Mouse (Mus musculus) heart, embryonic 13.5 days (tissue): Measurements from ENCODE around the gene Wiz. TPM values are rescaled to one million over a fixed set of nuclear protein-coding genes. Genes with fewer than 3 reads are reported as not detected.

Source experiments
- ATAC-seq: fragments of 200-750 bp; cut with Nextera tagmentation; 2 replicates; pipeline ENCODE4 v1.8.0; 2017; ENCODE audit warnings: moderate TSS enrichment; ENCODE audit not compliant: insufficient number of reproducible peaks, low FRiP score, low TSS enrichment; ENCODE audit errors: extremely low read depth
- H3K27ac ChIP-seq: fragments of 300-500 bp; sonication (generic); replicated peaks from 2 replicates; pipeline ENCODE4 v1.5.1; 2015; ENCODE audit warnings: moderate library complexity, mild to moderate bottlenecking, inconsistent platforms
- H3K27me3 ChIP-seq: fragments of 300-500 bp; sonication (generic); replicated peaks from 2 replicates; pipeline ENCODE4 v1.6.1; 2015; ENCODE audit warnings: mild to moderate bottlenecking, inconsistent platforms
- H3K36me3 ChIP-seq: fragments of 300-500 bp; sonication (generic); 2 replicates; pipeline ENCODE4 v1.6.1; 2015; ENCODE audit warnings: mild to moderate bottlenecking, inconsistent platforms
- H3K4me1 ChIP-seq: fragments of 300-500 bp; sonication (generic); 2 replicates; pipeline ENCODE4 v1.6.1; 2015; ENCODE audit warnings: inconsistent platforms
- H3K4me2 ChIP-seq: fragments of 300-500 bp; sonication (generic); 2 replicates; pipeline ENCODE4 v1.6.1; 2015; ENCODE audit warnings: inconsistent platforms, mild to moderate bottlenecking, moderate library complexity
- H3K4me3 ChIP-seq: fragments of 300-500 bp; sonication (generic); 2 replicates; pipeline ENCODE4 v1.5.1; 2015; ENCODE audit warnings: moderate library complexity, mild to moderate bottlenecking, inconsistent platforms
- H3K9ac ChIP-seq: fragments of 300-500 bp; sonication (generic); 2 replicates; pipeline ENCODE4 v1.6.1; 2015; ENCODE audit warnings: inconsistent platforms, mild to moderate bottlenecking, moderate library complexity
- H3K9me3 ChIP-seq: fragments of 300-500 bp; sonication (generic); 2 replicates; pipeline ENCODE4 v1.6.1; 2016; ENCODE audit warnings: inconsistent platforms
- WGBS: fragments of 180-500 bp; shearing (Covaris S2); methylation state at CpG from one replicate; pipeline ENCODE4 v1.1.7; 2015; ENCODE audit warnings: mixed read lengths; 5-methylcytosine and 5-hydroxymethylcytosine counted together
- polyA plus RNA-seq: library from polyadenylated mRNA; unstranded; fragments of >200 nt; fragmentation: Nextera tagmentation; extraction: Ambion mirVana; gene quantifications from 2 replicates; pipeline ENCODE4 v1.2.1, GENCODE M21; 2015

Gene Wiz
- polyA plus RNA-seq, 1 experiment from 2014 or later = 10.9 TPM

- ATAC-seq = no peak
- WGBS = 80% methylated on average over 9 of the region's 9 CpGs
- H3K9me3 ChIP-seq = no peaks in the 10 kb centered on the region
Observed at GRCm38 (mm10) chr17:32377137-32377536, 12.1 kb downstream of the Wiz start.

GRCm38 (mm10) chr17:32376475-32376874, 12.8 kb downstream of the Wiz start:
- no peaks in the 10 kb centered on the region for H3K9me3 ChIP-seq
- H3K27ac ChIP-seq = no peak overlapping the region
- H3K27me3 ChIP-seq = no peaks in the 10 kb centered on the region
- H3K9ac ChIP-seq = no peak overlapping the region
- 86% methylated on average over 15 of the region's 15 CpGs for WGBS
- ATAC-seq = no peak
- H3K4me1 ChIP-seq = peaks cover 8% of the 10 kb centered on the region
- peaks cover 30% of the 10 kb centered on the region for H3K36me3 ChIP-seq
- no peak overlapping the region for H3K4me2 ChIP-seq
- H3K4me3 ChIP-seq = no peak overlapping the region

More at GRCm38 (mm10) chr17:32377137-32377536, 12.1 kb downstream of the Wiz start:
- Histone ChIP-seq H3K4me3 (no peak overlapping the region), H3K4me1 (peaks cover 8% of the 10 kb centered on the region), H3K36me3 (peaks cover 30% of the 10 kb centered on the region), H3K27ac (no peak overlapping the region), H3K9ac (no peak overlapping the region), H3K4me2 (no peak overlapping the region), H3K27me3 (no peaks in the 10 kb centered on the region)

GRCm38 (mm10) chr17:32368991-32369578, 20.2 kb downstream of the Wiz start:
- Histone ChIP-seq H3K9ac (peak overlapping the region; percentile 68), H3K27me3 (no peaks in the 10 kb centered on the region; the same call in 1 of the 2 replicates), H3K4me2 (peak overlapping the region; percentile 64), H3K4me3 (peak overlapping the region; percentile 43), H3K9me3 (no peaks in the 10 kb centered on the region), H3K27ac (no peak overlapping the region), H3K36me3 (no peaks in the 10 kb centered on the region), H3K4me1 (peaks cover 17% of the 10 kb centered on the region)
- ATAC-seq = no peak
- WGBS = 17% methylated on average over 12 of the region's 17 CpGs

GRCm38 (mm10) chr17:32367706-32368105, 21.5 kb downstream of the Wiz start:
- Histone ChIP-seq H3K27ac (no peak overlapping the region), H3K4me2 (no peak overlapping the region), H3K9me3 (no peaks in the 10 kb centered on the region), H3K4me3 (no peak overlapping the region), H3K36me3 (no peaks in the 10 kb centered on the region), H3K9ac (no peak overlapping the region), H3K4me1 (peaks cover 27% of the 10 kb centered on the region), H3K27me3 (no peaks in the 10 kb centered on the region; the same call in 1 of the 2 replicates)
- 85% methylated on average over 11 of the region's 11 CpGs for WGBS
- no peak for ATAC-seq

GRCm38 (mm10) chr17:32365296-32365695, 23.9 kb downstream of the Wiz start:
- peaks cover 35% of the 10 kb centered on the region for H3K4me1 ChIP-seq
- no peak overlapping the region for H3K4me3 ChIP-seq
- no peak overlapping the region for H3K27ac ChIP-seq
- no peak for ATAC-seq
- peak overlapping the region; percentile 91; the same call in 1 of the 2 replicates for H3K4me2 ChIP-seq
- no peaks in the 10 kb centered on the region; the same call in 1 of the 2 replicates for H3K27me3 ChIP-seq
- peak overlapping the region; percentile 98; the same call in 1 of the 2 replicates for H3K9ac ChIP-seq
- 52% methylated on average over 1 of the region's 1 CpGs for WGBS
- H3K9me3 ChIP-seq = no peaks in the 10 kb centered on the region
- peaks cover 24% of the 10 kb centered on the region for H3K36me3 ChIP-seq

GRCm38 (mm10) chr17:32364850-32365249, 24.4 kb downstream of the Wiz start:
- H3K27ac ChIP-seq = peak overlapping the region; percentile 70
- H3K4me1 ChIP-seq = peaks cover 35% of the 10 kb centered on the region
- H3K27me3 ChIP-seq = no peaks in the 10 kb centered on the region; the same call in 1 of the 2 replicates
- peaks cover 28% of the 10 kb centered on the region for H3K36me3 ChIP-seq
- H3K4me3 ChIP-seq = peak overlapping the region; percentile 98
- H3K9me3 ChIP-seq = no peaks in the 10 kb centered on the region
- H3K4me2 ChIP-seq = peak overlapping the region; percentile 91
- peak overlapping the region; percentile 98 for H3K9ac ChIP-seq
- ATAC-seq = no peak
- 50% methylated on average over 5 of the region's 5 CpGs for WGBS

GRCm38 (mm10) chr17:32364331-32364730, 24.9 kb downstream of the Wiz start:
- H3K9ac ChIP-seq = peak overlapping the region; percentile 98
- peak; percentile 87 for ATAC-seq
- H3K36me3 ChIP-seq = peaks cover 34% of the 10 kb centered on the region

GRCm38 (mm10) chr17:32363821-32364301, 25.4 kb downstream of the Wiz start:
- H3K4me1 ChIP-seq = peaks cover 32% of the 10 kb centered on the region
- peak overlapping the region; percentile 98 for H3K4me3 ChIP-seq
- H3K4me2 ChIP-seq = peak overlapping the region; percentile 91
- H3K36me3 ChIP-seq = peaks cover 38% of the 10 kb centered on the region
- H3K9ac ChIP-seq = peak overlapping the region; percentile 98
- no peaks in the 10 kb centered on the region for H3K9me3 ChIP-seq
- no peaks in the 10 kb centered on the region; the same call in 1 of the 2 replicates for H3K27me3 ChIP-seq
- peak; percentile 12; the same call in 1 of the 2 replicates for ATAC-seq
- peak overlapping the region; percentile 70 for H3K27ac ChIP-seq
- under 1% methylated on average over 41 of the region's 50 CpGs for WGBS

More at GRCm38 (mm10) chr17:32364331-32364730, 24.9 kb downstream of the Wiz start:
- peak overlapping the region; percentile 70 for H3K27ac ChIP-seq
- peak overlapping the region; percentile 98 for H3K4me3 ChIP-seq
- WGBS = under 1% methylated on average over 44 of the region's 47 CpGs
- H3K4me2 ChIP-seq = peak overlapping the region; percentile 91
- peaks cover 35% of the 10 kb centered on the region for H3K4me1 ChIP-seq
- H3K27me3 ChIP-seq = no peaks in the 10 kb centered on the region; the same call in 1 of the 2 replicates
- H3K9me3 ChIP-seq = no peaks in the 10 kb centered on the region

GRCm38 (mm10) chr17:32362686-32363085, 26.6 kb downstream of the Wiz start:
- Histone ChIP-seq H3K27ac (no peak overlapping the region), H3K4me2 (peak overlapping the region; percentile 91), H3K36me3 (peaks cover 50% of the 10 kb centered on the region), H3K4me1 (peaks cover 29% of the 10 kb centered on the region), H3K4me3 (peak overlapping the region; percentile 98), H3K9me3 (no peaks in the 10 kb centered on the region), H3K27me3 (no peaks in the 10 kb centered on the region; the same call in 1 of the 2 replicates), H3K9ac (peak overlapping the region; percentile 98)
- 75% methylated on average over 4 of the region's 4 CpGs for WGBS
- ATAC-seq = no peak

- Histone ChIP-seq H3K9me3 (no peaks in the 10 kb centered on the region), H3K9ac (no peak overlapping the region), H3K27ac (no peak overlapping the region), H3K36me3 (peaks cover 78% of the 10 kb centered on the region), H3K4me1 (peaks cover 22% of the 10 kb centered on the region), H3K4me2 (no peak overlapping the region), H3K4me3 (no peak overlapping the region), H3K27me3 (no peaks in the 10 kb centered on the region)
- no peak for ATAC-seq
- 80% methylated on average over 18 of the region's 18 CpGs for WGBS
Observed at GRCm38 (mm10) chr17:32359928-32360327, 29.3 kb downstream of the Wiz start.

GRCm38 (mm10) chr17:32358943-32359340, 30.3 kb downstream of the Wiz start:
- no peak for ATAC-seq
- 89% methylated on average over 6 of the region's 6 CpGs for WGBS
- H3K27ac ChIP-seq = no peak overlapping the region
- H3K4me3 ChIP-seq = no peak overlapping the region
- peaks cover 23% of the 10 kb centered on the region for H3K4me1 ChIP-seq
- no peak overlapping the region for H3K9ac ChIP-seq
- H3K27me3 ChIP-seq = no peaks in the 10 kb centered on the region
- peaks cover 87% of the 10 kb centered on the region for H3K36me3 ChIP-seq
- H3K4me2 ChIP-seq = no peak overlapping the region
- no peaks in the 10 kb centered on the region for H3K9me3 ChIP-seq
